Mouse (Mus musculus): Measurements from ENCODE around the gene Rsph10b. TPM values are rescaled to one million over a fixed set of nuclear protein-coding genes. Genes with fewer than 3 reads are reported as not detected.

Rsph10b gene
- polyA plus RNA-seq, 1 experiment from 2014 or later: 0.73 TPM

DNA sequence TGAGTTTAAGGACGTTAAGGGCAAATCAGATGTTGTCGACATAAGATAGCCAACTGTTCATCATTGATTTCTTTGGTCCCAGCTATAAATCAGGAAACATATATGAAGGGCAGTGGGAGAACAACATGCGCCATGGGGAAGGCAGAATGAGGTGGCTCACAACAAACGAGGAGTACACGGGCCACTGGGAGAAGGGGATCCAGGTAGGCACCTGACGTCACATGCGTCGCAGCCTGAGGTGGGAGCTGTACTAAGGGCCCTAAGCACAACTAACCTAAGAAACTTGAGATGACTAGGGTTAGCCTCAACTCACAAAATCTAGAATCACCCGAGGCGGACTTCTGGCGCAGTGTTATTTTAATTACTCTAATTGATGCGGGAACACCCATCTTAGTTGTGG, 15.5 kb downstream of the Rsph10b start:
- 91% methylated on average over 12 of the region's 12 CpGs for WGBS
- no peaks in the 10 kb centered on the region for H3K36me3 ChIP-seq (ENCODE audit: control insufficient read depth, insufficient read depth, low read length)
- H3K9me3 ChIP-seq (ENCODE audit: control insufficient read depth, low read length): no peaks in the 10 kb centered on the region
- H3K4me3 ChIP-seq (ENCODE audit: low read depth, low read length): no peak overlapping the region
- H3K27me3 ChIP-seq (ENCODE audit: control insufficient read depth, insufficient read depth, low read length): no peaks in the 10 kb centered on the region
- H3K27ac ChIP-seq (ENCODE audit: low read depth, low read length): no peak overlapping the region
- no peak overlapping the region for H3K9ac ChIP-seq (ENCODE audit: low read length)
- no peak for DNase-seq (ENCODE audit: low spot score)
- H3K4me1 ChIP-seq (replicated peaks; ENCODE audit: control insufficient read depth, insufficient read depth, low read length): no peaks in the 10 kb centered on the region
- no peak overlapping the region for H3K4me2 ChIP-seq (ENCODE audit: low read depth, low read length, severe bottlenecking)
- no peak for ATAC-seq (replicated peaks; ENCODE audit: low FRiP score)

DNA sequence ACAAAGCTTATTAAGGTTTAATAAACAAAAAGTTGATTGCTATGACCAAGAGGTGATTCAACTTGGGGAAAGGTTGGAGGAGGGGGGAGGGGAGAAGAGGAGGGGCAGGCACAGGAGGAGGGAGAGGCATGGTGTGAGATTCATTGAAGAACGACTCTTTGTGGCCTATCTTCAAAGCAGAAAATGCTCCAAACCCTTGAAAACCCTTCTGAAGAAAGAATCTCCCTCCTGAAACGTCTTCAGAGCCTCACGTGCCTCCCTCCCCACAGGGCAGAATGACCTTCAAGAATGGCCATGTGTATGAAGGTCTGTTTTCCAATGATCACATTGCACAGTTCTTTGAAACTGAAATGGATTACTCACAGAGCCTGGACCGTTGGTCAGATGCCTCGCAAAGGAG, 17.2 kb downstream of the Rsph10b start:
- Histone ChIP-seq H3K9ac (ENCODE audit: low read length) (no peak overlapping the region), H3K4me2 (ENCODE audit: low read depth, low read length, severe bottlenecking) (no peak overlapping the region), H3K36me3 (ENCODE audit: control insufficient read depth, insufficient read depth, low read length) (no peaks in the 10 kb centered on the region), H3K27me3 (ENCODE audit: control insufficient read depth, insufficient read depth, low read length) (no peaks in the 10 kb centered on the region), H3K4me1 (replicated peaks; ENCODE audit: control insufficient read depth, insufficient read depth, low read length) (no peaks in the 10 kb centered on the region), H3K4me3 (ENCODE audit: low read depth, low read length) (no peak overlapping the region), H3K27ac (ENCODE audit: low read depth, low read length) (no peak overlapping the region), H3K9me3 (ENCODE audit: control insufficient read depth, low read length) (no peaks in the 10 kb centered on the region)
- WGBS: 46% methylated on average over 5 of the region's 5 CpGs
- DNase-seq (ENCODE audit: low spot score) (no peak), ATAC-seq (replicated peaks; ENCODE audit: low FRiP score) (no peak)

DNA sequence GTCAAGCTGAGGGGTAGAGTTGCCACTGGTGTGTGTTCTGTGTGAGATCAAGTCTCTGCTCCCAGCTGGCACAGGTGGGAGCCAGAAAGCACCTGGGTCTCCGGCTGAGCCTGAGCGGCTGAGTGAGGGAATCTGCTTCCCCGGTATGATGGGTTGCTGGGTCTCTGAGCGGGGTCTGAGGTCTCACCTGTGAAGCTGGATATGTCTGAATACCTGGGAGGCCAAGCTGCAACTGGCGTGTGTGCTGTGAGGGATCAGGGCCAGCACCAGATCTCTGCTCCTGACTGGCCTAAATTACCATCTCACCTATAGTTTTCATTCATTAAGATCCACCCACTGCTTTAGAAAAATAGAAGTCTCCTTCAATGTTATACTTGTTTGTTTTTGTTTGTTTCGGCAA, 24.3 kb downstream of the Rsph10b start:
- Histone ChIP-seq H3K4me2 (ENCODE audit: low read depth, low read length, severe bottlenecking) (no peak overlapping the region), H3K27ac (ENCODE audit: low read depth, low read length) (no peak overlapping the region), H3K4me3 (ENCODE audit: low read depth, low read length) (no peak overlapping the region), H3K4me1 (replicated peaks; ENCODE audit: control insufficient read depth, insufficient read depth, low read length) (no peaks in the 10 kb centered on the region), H3K27me3 (ENCODE audit: control insufficient read depth, insufficient read depth, low read length) (no peaks in the 10 kb centered on the region), H3K36me3 (ENCODE audit: control insufficient read depth, insufficient read depth, low read length) (no peaks in the 10 kb centered on the region), H3K9me3 (ENCODE audit: control insufficient read depth, low read length) (no peaks in the 10 kb centered on the region), H3K9ac (ENCODE audit: low read length) (no peak overlapping the region)
- WGBS: 94% methylated on average over 6 of the region's 6 CpGs
- DNase-seq (ENCODE audit: low spot score): no peak
- no peak for ATAC-seq (replicated peaks; ENCODE audit: low FRiP score)

DNA sequence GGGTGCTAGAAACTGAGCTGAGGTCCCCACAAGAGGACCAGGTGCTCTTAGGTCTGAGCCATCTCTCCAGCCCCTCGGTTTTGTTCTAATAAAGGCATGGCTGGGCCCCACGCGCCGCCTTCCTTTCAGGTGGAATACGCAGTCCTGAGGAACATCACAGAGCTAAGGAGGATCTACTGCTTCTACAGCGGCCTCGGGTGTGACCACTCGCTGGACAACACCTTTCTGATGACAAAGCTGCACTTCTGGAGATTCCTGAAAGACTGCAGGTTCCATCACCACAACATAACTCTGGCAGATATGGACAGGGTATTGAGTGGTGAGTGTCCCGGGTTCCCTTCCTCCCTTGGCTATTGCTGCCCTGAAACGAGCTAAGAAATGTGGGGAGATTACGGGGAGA, 26.7 kb downstream of the Rsph10b start:
- Histone ChIP-seq H3K36me3 (ENCODE audit: control insufficient read depth, insufficient read depth, low read length) (no peaks in the 10 kb centered on the region), H3K9ac (ENCODE audit: low read length) (no peak overlapping the region), H3K27ac (ENCODE audit: low read depth, low read length) (no peak overlapping the region), H3K4me2 (ENCODE audit: low read depth, low read length, severe bottlenecking) (no peak overlapping the region), H3K4me3 (ENCODE audit: low read depth, low read length) (no peak overlapping the region), H3K9me3 (ENCODE audit: control insufficient read depth, low read length) (no peaks in the 10 kb centered on the region), H3K27me3 (ENCODE audit: control insufficient read depth, insufficient read depth, low read length) (no peaks in the 10 kb centered on the region), H3K4me1 (replicated peaks; ENCODE audit: control insufficient read depth, insufficient read depth, low read length) (no peaks in the 10 kb centered on the region)
- WGBS: 93% methylated on average over 11 of the region's 11 CpGs
- DNase-seq (ENCODE audit: low spot score) (no peak), ATAC-seq (replicated peaks; ENCODE audit: low FRiP score) (no peak)

DNA sequence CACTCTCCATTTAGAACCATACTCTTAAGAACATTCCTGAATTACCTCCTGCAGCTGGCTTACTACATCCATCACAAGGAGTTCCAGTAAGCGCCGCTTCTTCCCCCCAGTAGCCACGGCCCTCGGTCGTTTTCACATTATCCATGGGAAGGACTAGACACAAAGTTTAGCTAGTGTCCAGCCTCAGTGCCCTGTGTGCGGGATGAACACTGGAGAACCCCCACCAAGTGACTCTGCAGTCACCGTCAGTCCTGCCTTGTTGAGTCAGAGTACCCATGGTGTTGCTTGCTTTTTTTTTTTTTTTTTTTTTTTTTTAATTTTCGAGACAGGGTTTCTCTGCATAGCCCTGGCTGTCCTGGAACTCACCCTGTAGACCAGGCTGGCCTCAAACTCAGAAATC, 28.3 kb downstream of the Rsph10b start:
- Histone ChIP-seq H3K4me1 (replicated peaks; ENCODE audit: control insufficient read depth, insufficient read depth, low read length) (no peaks in the 10 kb centered on the region), H3K4me2 (ENCODE audit: low read depth, low read length, severe bottlenecking) (no peak overlapping the region), H3K4me3 (ENCODE audit: low read depth, low read length) (no peak overlapping the region), H3K27ac (ENCODE audit: low read depth, low read length) (no peak overlapping the region), H3K9me3 (ENCODE audit: control insufficient read depth, low read length) (no peaks in the 10 kb centered on the region), H3K27me3 (ENCODE audit: control insufficient read depth, insufficient read depth, low read length) (no peaks in the 10 kb centered on the region), H3K9ac (ENCODE audit: low read length) (no peak overlapping the region), H3K36me3 (ENCODE audit: control insufficient read depth, insufficient read depth, low read length) (no peaks in the 10 kb centered on the region)
- no peak for ATAC-seq (replicated peaks; ENCODE audit: low FRiP score)
- no peak for DNase-seq (ENCODE audit: low spot score)
- 91% methylated on average over 7 of the region's 8 CpGs for WGBS

DNA sequence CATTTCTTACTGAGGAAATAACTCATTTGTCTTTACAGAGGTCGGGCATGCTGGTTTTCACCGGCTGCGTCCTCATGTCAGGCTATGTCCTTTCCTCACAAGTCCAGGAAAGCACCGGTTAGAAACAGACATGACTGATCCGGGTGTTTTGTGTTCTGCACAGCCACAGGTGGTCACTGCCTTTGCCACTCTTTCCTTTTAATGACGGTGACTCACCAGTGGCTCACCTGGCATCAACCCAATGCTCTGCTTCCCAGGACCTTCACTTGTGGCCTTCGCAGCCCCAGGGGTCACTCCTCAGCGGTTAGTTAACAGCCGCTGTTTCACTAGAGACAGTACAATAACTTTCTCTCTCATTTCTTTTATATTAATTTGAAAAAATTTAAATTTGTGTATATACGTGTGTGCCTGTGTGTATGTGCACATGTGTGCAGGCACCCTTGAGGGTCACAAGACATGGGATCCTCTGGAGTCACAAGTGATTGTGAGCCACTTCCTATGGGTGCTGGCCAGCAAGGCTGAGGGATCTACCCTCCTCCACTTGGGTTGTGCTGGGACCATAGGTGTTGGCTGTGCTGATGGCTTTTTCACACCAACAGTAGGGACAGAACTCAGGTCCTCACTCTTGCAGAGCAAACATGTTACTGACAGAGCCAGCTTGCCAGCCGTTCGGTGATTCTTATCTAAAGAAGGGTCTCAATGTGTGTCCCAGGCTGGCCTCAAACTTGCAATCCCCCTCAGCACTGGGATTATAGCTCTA, 32.9 kb downstream of the Rsph10b start:
- no peak overlapping the region for H3K4me3 ChIP-seq (ENCODE audit: low read depth, low read length)
- no peaks in the 10 kb centered on the region for H3K4me1 ChIP-seq (replicated peaks; ENCODE audit: control insufficient read depth, insufficient read depth, low read length)
- 91% methylated on average over 12 of the region's 12 CpGs for whole genome bisulfite sequencing
- no peak overlapping the region for H3K9ac ChIP-seq (ENCODE audit: low read length)
- H3K4me2 ChIP-seq (ENCODE audit: low read depth, low read length, severe bottlenecking): no peak overlapping the region
- ATAC-seq (replicated peaks; ENCODE audit: low FRiP score): no peak
- H3K36me3 ChIP-seq (ENCODE audit: control insufficient read depth, insufficient read depth, low read length): no peaks in the 10 kb centered on the region
- no peak for DNase-seq (ENCODE audit: low spot score)
- H3K9me3 ChIP-seq (ENCODE audit: control insufficient read depth, low read length): no peaks in the 10 kb centered on the region
- H3K27me3 ChIP-seq (ENCODE audit: control insufficient read depth, insufficient read depth, low read length): no peaks in the 10 kb centered on the region
- H3K27ac ChIP-seq (ENCODE audit: low read depth, low read length): no peak overlapping the region

DNA sequence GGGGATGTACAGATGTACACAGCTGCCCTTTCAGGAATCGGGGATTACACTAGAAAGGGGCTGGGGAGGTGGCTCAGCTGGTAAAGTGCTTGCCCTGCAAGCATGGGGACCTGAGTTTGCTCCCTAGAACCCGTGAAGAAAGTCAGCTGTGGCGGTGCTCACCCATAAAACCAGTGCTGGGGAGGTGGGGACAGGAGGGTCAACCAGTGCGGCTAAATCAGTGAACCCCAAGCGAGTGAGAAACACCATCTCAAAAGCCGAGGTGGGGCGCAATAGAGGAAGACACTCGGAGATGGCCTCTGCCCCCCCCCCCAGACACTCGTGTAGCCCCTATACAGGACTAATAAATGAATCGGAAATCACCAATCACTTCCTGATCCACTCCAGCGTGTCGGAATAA, 33.8 kb downstream of the Rsph10b start:
- WGBS: 88% methylated on average over 12 of the region's 12 CpGs
- Histone ChIP-seq H3K4me1 (replicated peaks; ENCODE audit: control insufficient read depth, insufficient read depth, low read length) (no peaks in the 10 kb centered on the region), H3K9ac (ENCODE audit: low read length) (no peak overlapping the region), H3K4me3 (ENCODE audit: low read depth, low read length) (no peak overlapping the region), H3K27me3 (ENCODE audit: control insufficient read depth, insufficient read depth, low read length) (no peaks in the 10 kb centered on the region), H3K9me3 (ENCODE audit: control insufficient read depth, low read length) (no peaks in the 10 kb centered on the region), H3K36me3 (ENCODE audit: control insufficient read depth, insufficient read depth, low read length) (no peaks in the 10 kb centered on the region), H3K27ac (ENCODE audit: low read depth, low read length) (no peak overlapping the region), H3K4me2 (ENCODE audit: low read depth, low read length, severe bottlenecking) (no peak overlapping the region)
- ATAC-seq (replicated peaks; ENCODE audit: low FRiP score) (no peak), DNase-seq (ENCODE audit: low spot score) (no peak)

DNA sequence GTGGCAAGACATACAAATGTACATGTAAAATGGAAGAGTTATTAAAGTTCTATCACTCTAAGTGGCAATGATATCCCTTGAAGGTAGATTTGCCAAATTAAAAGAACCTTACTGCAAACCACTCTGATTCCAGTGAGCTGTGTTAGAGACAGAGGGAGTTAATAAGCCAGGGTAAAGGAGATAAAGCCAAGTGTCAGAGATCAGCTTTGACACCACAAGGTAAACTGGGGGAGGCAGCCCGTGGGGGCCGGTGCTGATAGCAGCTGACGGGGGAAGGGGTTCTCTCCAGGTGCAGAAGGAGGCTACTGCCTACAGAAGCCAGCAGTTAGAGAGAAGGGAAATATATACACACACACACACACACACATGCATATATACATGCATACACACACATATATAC, 39.8 kb downstream of the Rsph10b start:
- Histone ChIP-seq H3K4me2 (ENCODE audit: low read depth, low read length, severe bottlenecking) (no peak overlapping the region), H3K4me1 (replicated peaks; ENCODE audit: control insufficient read depth, insufficient read depth, low read length) (no peaks in the 10 kb centered on the region), H3K9ac (ENCODE audit: low read length) (no peak overlapping the region), H3K27ac (ENCODE audit: low read depth, low read length) (no peak overlapping the region), H3K27me3 (ENCODE audit: control insufficient read depth, insufficient read depth, low read length) (no peaks in the 10 kb centered on the region), H3K9me3 (ENCODE audit: control insufficient read depth, low read length) (no peaks in the 10 kb centered on the region), H3K36me3 (ENCODE audit: control insufficient read depth, insufficient read depth, low read length) (no peaks in the 10 kb centered on the region), H3K4me3 (ENCODE audit: low read depth, low read length) (no peak overlapping the region)
- ATAC-seq (replicated peaks; ENCODE audit: low FRiP score) (no peak), DNase-seq (ENCODE audit: low spot score) (no peak)
- 72% methylated on average over 3 of the region's 3 CpGs for WGBS

DNA sequence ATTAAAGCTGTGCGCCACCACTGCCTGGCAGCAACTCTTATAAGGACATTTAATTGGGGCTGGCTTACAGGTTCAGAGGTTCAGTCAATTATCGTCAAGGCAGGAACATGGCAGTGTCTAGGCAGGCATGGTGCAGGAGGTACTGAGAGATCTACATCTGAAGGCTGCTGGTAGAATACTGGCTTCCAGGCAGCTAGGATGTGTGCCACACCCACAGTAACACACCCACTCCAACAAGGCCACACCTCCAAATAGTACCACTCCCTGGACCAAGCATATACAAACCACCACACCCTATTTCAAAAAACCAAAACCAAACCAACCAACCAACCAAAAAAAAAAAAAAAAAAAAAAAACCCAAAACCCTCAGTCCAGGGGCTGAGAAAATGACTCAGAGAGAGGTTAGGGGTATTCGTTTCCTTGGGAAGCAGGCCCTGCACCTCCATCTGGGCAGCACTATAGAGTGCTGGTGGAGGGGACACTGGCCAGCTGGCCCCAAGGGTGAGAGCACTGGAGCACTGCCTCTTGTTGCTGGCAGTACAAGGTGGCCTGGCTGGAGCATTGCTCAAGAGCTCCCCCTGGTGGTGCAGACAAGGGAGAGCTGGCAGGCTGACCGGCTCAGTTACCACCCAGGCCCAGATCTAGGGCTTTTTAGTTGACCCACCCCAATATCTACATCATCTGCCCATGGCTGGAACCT, 42.2 kb downstream of the Rsph10b start:
- Histone ChIP-seq H3K4me2 (ENCODE audit: low read depth, low read length, severe bottlenecking) (no peak overlapping the region), H3K9me3 (ENCODE audit: control insufficient read depth, low read length) (no peaks in the 10 kb centered on the region), H3K4me3 (ENCODE audit: low read depth, low read length) (no peak overlapping the region), H3K27me3 (ENCODE audit: control insufficient read depth, insufficient read depth, low read length) (no peaks in the 10 kb centered on the region), H3K9ac (ENCODE audit: low read length) (no peak overlapping the region), H3K36me3 (ENCODE audit: control insufficient read depth, insufficient read depth, low read length) (no peaks in the 10 kb centered on the region), H3K4me1 (replicated peaks; ENCODE audit: control insufficient read depth, insufficient read depth, low read length) (no peaks in the 10 kb centered on the region), H3K27ac (ENCODE audit: low read depth, low read length) (no peak overlapping the region)
- DNase-seq (ENCODE audit: low spot score) (peak; percentile 87), ATAC-seq (replicated peaks; ENCODE audit: low FRiP score) (peak; percentile 78)
- WGBS: 46% methylated on average over 4 of the region's 4 CpGs
